8 mouse cellular contexts compared by ENCODE assay signal in the genomic region with DNA sequence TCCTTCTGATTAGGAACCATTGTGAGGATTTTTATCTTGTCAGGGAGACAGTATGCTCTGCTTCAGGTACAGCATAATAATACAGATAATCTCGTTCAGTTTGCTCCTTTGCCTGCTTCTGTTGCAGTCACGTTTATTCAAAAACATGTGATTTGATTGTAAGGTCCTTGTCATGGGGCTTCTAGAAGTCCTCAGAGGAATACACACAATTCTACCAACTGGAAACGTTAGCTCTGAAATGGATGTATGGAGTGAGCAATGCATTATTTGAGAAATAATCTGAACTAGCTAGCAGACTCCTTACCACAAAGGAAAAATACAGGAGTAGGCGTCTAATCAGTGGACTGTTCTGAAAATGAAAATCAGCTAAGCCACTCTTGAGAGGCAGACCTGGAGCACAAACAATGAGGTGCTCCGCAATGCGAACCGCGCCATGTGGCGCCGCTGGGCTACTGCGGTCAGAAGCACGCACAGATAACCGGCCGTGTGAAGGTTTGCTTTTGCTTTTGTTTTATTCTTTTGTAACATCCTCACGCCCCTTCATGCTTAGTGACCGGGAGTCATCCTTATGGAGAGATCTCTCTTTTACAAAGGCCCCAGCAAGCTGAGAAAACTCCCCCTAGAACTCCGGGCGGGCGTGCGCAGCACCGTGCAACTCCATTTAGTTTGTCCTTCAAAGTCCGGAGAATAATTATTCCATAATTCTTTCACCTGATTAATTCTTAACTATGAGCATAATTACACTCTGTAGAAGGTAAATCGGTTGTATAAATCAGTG.
A peak's percentile ranks its signal among the peaks of the same experiment; 100 is the strongest.
DNase-seq lines count a peak whose midpoint lies in the region; ATAC-seq and TF ChIP-seq lines count a peak whose summit lies in the region.

No protein-coding gene starts in this region.

- peak overlapping the region; percentile 56 for H3K9ac ChIP-seq in heart, embryonic 11.5 days (ENCODE audit: low read depth, low read length)
- peak overlapping the region; percentile 72 for H3K9ac ChIP-seq in forebrain, embryonic 13.5 days
- H3K9ac ChIP-seq in liver, postnatal 0 days (replicated peaks) = no peak overlapping the region

- H3K4me2 ChIP-seq in heart, embryonic 11.5 days = peak overlapping the region; percentile 91
- H3K4me2 ChIP-seq in forebrain, embryonic 13.5 days = peak overlapping the region; percentile 85
- H3K4me2 ChIP-seq in liver, postnatal 0 days (ENCODE audit: low read depth, low read length) = peak overlapping the region; percentile 49

- TF ChIP-seq POLR2A in brain, embryonic 14.5 days (IDR thresholded peaks at IDR 0.05; ENCODE audit: borderline replicate concordance, extremely low read depth, insufficient read depth, insufficient read length, poor library complexity, severe bottlenecking) = peak; percentile 32; the same call in 1 of the 2 replicates

- intact Hi-C loops in gastrocnemius, postnatal 14 days (cut with DNase I; ENCODE audit: low total_unique reads) = no loop called here

- 5% methylated on average over 23 of the region's 23 CpGs for WGBS in heart, embryonic 11.5 days (ENCODE audit: insufficient replicate concordance)
- 4% methylated on average over 23 of the region's 23 CpGs for WGBS in forebrain, embryonic 13.5 days
- WGBS in liver, postnatal 0 days (ENCODE audit: insufficient replicate concordance) = 10% methylated on average over 23 of the region's 23 CpGs

- no peaks in the 10 kb centered on the region for H3K36me3 ChIP-seq in heart, embryonic 11.5 days (ENCODE audit: control insufficient read depth, insufficient read depth, low read length)
- no peaks in the 10 kb centered on the region for H3K36me3 ChIP-seq in forebrain, embryonic 13.5 days (ENCODE audit: poor library complexity, severe bottlenecking)
- H3K36me3 ChIP-seq in liver, postnatal 0 days (replicated peaks; ENCODE audit: insufficient read depth, low read length) = no peaks in the 10 kb centered on the region

- H3K4me3 ChIP-seq in heart, embryonic 11.5 days (ENCODE audit: low read depth, low read length) = peak overlapping the region; percentile 52
- peak overlapping the region; percentile 52 for H3K4me3 ChIP-seq in forebrain, embryonic 13.5 days
- peak overlapping the region; percentile 3; the same call in 1 of the 2 replicates for H3K4me3 ChIP-seq in liver, postnatal 0 days (ENCODE audit: low read depth, low read length)

- H3K27ac ChIP-seq in heart, embryonic 11.5 days (ENCODE audit: low read depth, low read length) = no peak overlapping the region
- peak overlapping the region; percentile 48 for H3K27ac ChIP-seq in forebrain, embryonic 13.5 days
- no peak overlapping the region for H3K27ac ChIP-seq in liver, postnatal 0 days (ENCODE audit: low read depth)

- peaks cover 3% of the 10 kb centered on the region; the same call in 1 of the 2 replicates for H3K27me3 ChIP-seq in heart, embryonic 11.5 days (ENCODE audit: control insufficient read depth, insufficient read depth, low read length)
- no peaks in the 10 kb centered on the region for H3K27me3 ChIP-seq in forebrain, embryonic 13.5 days
- 0 out of 2 replicates have a peak, but pooled peaks cover 4% of the 10 kb centered on the region for H3K27me3 ChIP-seq in liver, postnatal 0 days (ENCODE audit: insufficient read depth, low read length)

- DNase-seq in heart, adult 11 months = no peak
- DNase-seq in brain, embryonic 14.5 days (ENCODE audit: low read depth) = peak; percentile 86
- DNase-seq in kidney, postnatal 10 days = peak; percentile 14
- no peak for DNase-seq in liver, postnatal 0 days
- DNase-seq in telencephalon, adult 2 months (ENCODE audit: low read depth, low spot score) = peak; percentile 24
- DNase-seq in gastrocnemius, postnatal 14 days = no peak

- H3K9me3 ChIP-seq in heart, embryonic 11.5 days (replicated peaks; ENCODE audit: control insufficient read depth, low read length) = no peaks in the 10 kb centered on the region
- H3K9me3 ChIP-seq in forebrain, embryonic 13.5 days (replicated peaks) = no peaks in the 10 kb centered on the region
- no peaks in the 10 kb centered on the region for H3K9me3 ChIP-seq in liver, postnatal 0 days (ENCODE audit: low read length)

- peak; percentile 34; the same call in 1 of the 2 replicates for TF ChIP-seq CTCF in brain, embryonic 14.5 days (IDR thresholded peaks at IDR 0.05; ENCODE audit: borderline replicate concordance, extremely low read depth, insufficient read depth, insufficient read length)
- no peak for TF ChIP-seq CTCF in liver, postnatal 0 days (IDR thresholded peaks at IDR 0.05; ENCODE audit: low read depth)

- no peaks in the 10 kb centered on the region for H3K4me1 ChIP-seq in heart, embryonic 11.5 days (ENCODE audit: control insufficient read depth, insufficient read depth, low read length)
- H3K4me1 ChIP-seq in forebrain, embryonic 13.5 days = no peaks in the 10 kb centered on the region; the same call in 1 of the 2 replicates
- H3K4me1 ChIP-seq in liver, postnatal 0 days (ENCODE audit: insufficient read depth) = no peaks in the 10 kb centered on the region

- no peak for TF ChIP-seq EP300 in liver, postnatal 0 days (IDR thresholded peaks at IDR 0.05; ENCODE audit: low read depth)

- peak; percentile 81 for ATAC-seq in heart, embryonic 11.5 days (replicated peaks; ENCODE audit: insufficient number of reproducible peaks, low FRiP score, low TSS enrichment)
- ATAC-seq in forebrain, embryonic 13.5 days = peak; percentile 89
- no peak for ATAC-seq in liver, postnatal 0 days

Comparison
In these comparisons a context has a peak if more than half of its experiments do, and no peak if none do; other contexts are left out.
1. DNase-seq: peak in brain, embryonic 14.5 days (single experiment), kidney, postnatal 10 days (single experiment) and telencephalon, adult 2 months (single experiment); none in heart, adult 11 months (single experiment), liver, postnatal 0 days (single experiment) and gastrocnemius, postnatal 14 days (single experiment).
2. Peak in every context shown above with its lines, with median percentiles within 50 percentile points of each other: H3K4me2 ChIP-seq and H3K4me3 ChIP-seq.